Mouse (Mus musculus) macrophage (primary cell): ENCODE data around the gene Slc22a23. TPM values are rescaled to one million over a fixed set of nuclear protein-coding genes. Genes with fewer than 3 reads are reported as not detected.

Experiments
- H3K27ac ChIP-seq: fragments of 350-480 bp; formaldehyde crosslinking; 2 replicates; pipeline ENCODE4 v1.9.0; 2021
- H3K36me3 ChIP-seq: fragments of 350-480 bp; formaldehyde crosslinking; 2 replicates; pipeline ENCODE4 v1.9.0; 2021; ENCODE audit errors: inconsistent target
- H3K4me3 ChIP-seq: fragments of 350-480 bp; formaldehyde crosslinking; 2 replicates; pipeline ENCODE4 v1.9.0; 2021; ENCODE audit errors: inconsistent target
- H3K79me2 ChIP-seq: fragments of 350-480 bp; formaldehyde crosslinking; 2 replicates; pipeline ENCODE4 v1.9.0; 2021; ENCODE audit errors: inconsistent target
- WGBS: methylation state at CpG from one replicate; pipeline ENCODE4 v1.1.7; 2026; ENCODE audit warnings: inconsistent platforms; ENCODE audit not compliant: missing documents; 5-methylcytosine and 5-hydroxymethylcytosine counted together
- polyA plus RNA-seq: library from polyadenylated mRNA; stranded (reverse); fragments of 250-400 nt; gene quantifications from 3 replicates; pipeline ENCODE4 v1.2.4, GENCODE M21; 2018; ENCODE audit warnings: inconsistent platforms

Gene Slc22a23
- polyA plus RNA-seq, 1 experiment from 2014 or later = 0.16 TPM

- WGBS = 75% methylated on average over 5 of the region's 6 CpGs
- H3K79me2 ChIP-seq = no peaks in the 10 kb centered on the region
- no peak overlapping the region for H3K4me3 ChIP-seq
- no peak overlapping the region for H3K27ac ChIP-seq
- H3K36me3 ChIP-seq = no peaks in the 10 kb centered on the region
Measured at GRCm38 (mm10) chr13:34232992-34233391, 112.0 kb downstream of the Slc22a23 start.

GRCm38 (mm10) chr13:34228905-34229304, 116.1 kb downstream of the Slc22a23 start:
- no peaks in the 10 kb centered on the region for H3K79me2 ChIP-seq
- 28% methylated on average over 4 of the region's 4 CpGs for WGBS

GRCm38 (mm10) chr13:34227720-34228661, 117.0 kb downstream of the Slc22a23 start:
- Histone ChIP-seq H3K36me3 (no peaks in the 10 kb centered on the region), H3K27ac (no peak overlapping the region)

More at GRCm38 (mm10) chr13:34228905-34229304, 116.1 kb downstream of the Slc22a23 start:
- H3K36me3 ChIP-seq = no peaks in the 10 kb centered on the region
- no peak overlapping the region for H3K27ac ChIP-seq
- no peak overlapping the region for H3K4me3 ChIP-seq

GRCm38 (mm10) chr13:34226940-34227339, 118.0 kb downstream of the Slc22a23 start:
- H3K36me3 ChIP-seq = no peaks in the 10 kb centered on the region
- H3K79me2 ChIP-seq = no peaks in the 10 kb centered on the region
- 83% methylated on average over 1 of the region's 1 CpGs for WGBS
- no peak overlapping the region for H3K4me3 ChIP-seq
- H3K27ac ChIP-seq = no peak overlapping the region

More at GRCm38 (mm10) chr13:34227720-34228661, 117.0 kb downstream of the Slc22a23 start:
- 85% methylated on average over 12 of the region's 12 CpGs for WGBS
- H3K4me3 ChIP-seq = no peak overlapping the region
- H3K79me2 ChIP-seq = no peaks in the 10 kb centered on the region

GRCm38 (mm10) chr13:34222985-34223384, 122.0 kb downstream of the Slc22a23 start:
- Histone ChIP-seq H3K27ac (no peak overlapping the region), H3K79me2 (no peaks in the 10 kb centered on the region), H3K36me3 (no peaks in the 10 kb centered on the region), H3K4me3 (no peak overlapping the region)
- WGBS = 93% methylated on average over 7 of the region's 7 CpGs

GRCm38 (mm10) chr13:34219728-34220127, 125.3 kb downstream of the Slc22a23 start:
- H3K4me3 ChIP-seq = no peak overlapping the region
- H3K27ac ChIP-seq = no peak overlapping the region
- no peaks in the 10 kb centered on the region for H3K79me2 ChIP-seq
- H3K36me3 ChIP-seq = no peaks in the 10 kb centered on the region
- 84% methylated on average over 3 of the region's 3 CpGs for WGBS

GRCm38 (mm10) chr13:34218776-34219175, 126.2 kb downstream of the Slc22a23 start:
- 90% methylated on average over 3 of the region's 3 CpGs for WGBS
- Histone ChIP-seq H3K27ac (no peak overlapping the region), H3K79me2 (no peaks in the 10 kb centered on the region), H3K4me3 (no peak overlapping the region), H3K36me3 (no peaks in the 10 kb centered on the region)

GRCm38 (mm10) chr13:34214855-34215254, 130.1 kb downstream of the Slc22a23 start:
- H3K79me2 ChIP-seq = no peaks in the 10 kb centered on the region
- H3K4me3 ChIP-seq = no peak overlapping the region
- 95% methylated on average over 3 of the region's 3 CpGs for WGBS
- no peak overlapping the region for H3K27ac ChIP-seq
- no peaks in the 10 kb centered on the region for H3K36me3 ChIP-seq

- H3K36me3 ChIP-seq = no peaks in the 10 kb centered on the region
- H3K4me3 ChIP-seq = no peak overlapping the region
- no peaks in the 10 kb centered on the region for H3K79me2 ChIP-seq
- H3K27ac ChIP-seq = no peak overlapping the region
- 88% methylated on average over 10 of the region's 10 CpGs for WGBS
Measured at GRCm38 (mm10) chr13:34212735-34213212, 132.2 kb downstream of the Slc22a23 start.

- no peak overlapping the region for H3K4me3 ChIP-seq
- WGBS = 76% methylated on average over 4 of the region's 4 CpGs
Measured at GRCm38 (mm10) chr13:34211261-34211775, 133.7 kb downstream of the Slc22a23 start.

GRCm38 (mm10) chr13:34207714-34208470, 137.1 kb downstream of the Slc22a23 start:
- no peak overlapping the region for H3K4me3 ChIP-seq
- no peaks in the 10 kb centered on the region for H3K79me2 ChIP-seq
- H3K36me3 ChIP-seq = no peaks in the 10 kb centered on the region
- WGBS = 89% methylated on average over 6 of the region's 6 CpGs
- H3K27ac ChIP-seq = no peak overlapping the region

More at GRCm38 (mm10) chr13:34211261-34211775, 133.7 kb downstream of the Slc22a23 start:
- H3K27ac ChIP-seq = no peak overlapping the region
- H3K36me3 ChIP-seq = no peaks in the 10 kb centered on the region
- H3K79me2 ChIP-seq = no peaks in the 10 kb centered on the region

- H3K36me3 ChIP-seq = no peaks in the 10 kb centered on the region
- WGBS = 96% methylated on average over 3 of the region's 3 CpGs
Measured at GRCm38 (mm10) chr13:34205216-34205615, 139.8 kb downstream of the Slc22a23 start.

GRCm38 (mm10) chr13:34195676-34196075, 149.3 kb downstream of the Slc22a23 start:
- no peak overlapping the region for H3K4me3 ChIP-seq
- H3K79me2 ChIP-seq = no peaks in the 10 kb centered on the region
- no peak overlapping the region for H3K27ac ChIP-seq
- H3K36me3 ChIP-seq = no peaks in the 10 kb centered on the region
- 92% methylated on average over 1 of the region's 1 CpGs for WGBS

More at GRCm38 (mm10) chr13:34205216-34205615, 139.8 kb downstream of the Slc22a23 start:
- H3K79me2 ChIP-seq = no peaks in the 10 kb centered on the region
- no peak overlapping the region for H3K4me3 ChIP-seq
- no peak overlapping the region for H3K27ac ChIP-seq

GRCm38 (mm10) chr13:34193384-34193783, 151.6 kb downstream of the Slc22a23 start:
- no peak overlapping the region for H3K4me3 ChIP-seq
- 36% methylated on average over 8 of the region's 8 CpGs for WGBS
- no peaks in the 10 kb centered on the region for H3K36me3 ChIP-seq
- no peaks in the 10 kb centered on the region for H3K79me2 ChIP-seq
- no peak overlapping the region for H3K27ac ChIP-seq
